Comparison of ENCODE assay signal across 8 mouse cellular contexts in the genomic region with DNA sequence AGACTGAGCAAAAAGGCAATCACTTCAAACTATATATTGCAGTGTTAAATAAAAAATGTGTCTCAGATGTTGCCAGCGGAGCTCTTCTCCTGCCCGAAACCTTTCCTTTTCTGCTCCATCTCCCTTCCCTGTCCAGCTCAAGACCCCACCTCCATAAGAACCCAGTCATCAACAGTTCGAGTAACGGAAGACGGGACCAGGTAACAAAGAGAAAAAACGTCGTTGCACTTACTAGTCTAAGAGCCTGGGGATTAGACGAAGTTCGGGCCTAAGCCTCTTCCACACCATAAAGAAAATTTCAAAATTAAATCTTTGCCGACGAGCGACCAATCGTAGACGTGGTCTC. TPM values are rescaled to one million over a fixed set of nuclear protein-coding genes. Genes with fewer than 3 reads are reported as not detected.
DNase-seq lines count a peak whose midpoint lies in the region; ATAC-seq and TF ChIP-seq lines count a peak whose summit lies in the region.

A gene (minus strand): TSS at position 300 of the 346 bp plus-strand sequence.

- no peak for TF ChIP-seq POLR2A in lung, adult 2 months (IDR thresholded peaks at IDR 0.05; ENCODE audit: borderline replicate concordance, extremely low read depth, low read depth, low read length)

- H3K27ac ChIP-seq in embryonic facial prominence, embryonic 15.5 days (replicated peaks), result peak within 1 kb of the TSS; percentile 97
- H3K27ac ChIP-seq in limb, embryonic 10.5 days, result peak within 1 kb of the TSS; percentile 100
- H3K27ac ChIP-seq in neural tube, embryonic 14.5 days (ENCODE audit: low read depth, low read length), result peak within 1 kb of the TSS; percentile 73

- H3K9me3 ChIP-seq in embryonic facial prominence, embryonic 15.5 days (replicated peaks), result no peaks in the 10 kb centered on the region
- H3K9me3 ChIP-seq in limb, embryonic 10.5 days (replicated peaks), result no peaks in the 10 kb centered on the region
- no peaks in the 10 kb centered on the region for H3K9me3 ChIP-seq in neural tube, embryonic 14.5 days (ENCODE audit: control insufficient read depth, low read length)

- peak within 1 kb of the TSS; percentile 66 for H3K4me2 ChIP-seq in embryonic facial prominence, embryonic 15.5 days (replicated peaks)
- H3K4me2 ChIP-seq in neural tube, embryonic 14.5 days (ENCODE audit: low read depth, low read length), result peak within 1 kb of the TSS; percentile 87

- H3K4me3 ChIP-seq in lung, adult 2 months (replicated peaks; ENCODE audit: extremely low read depth, low read depth, low read length), result peak within 1 kb of the TSS; percentile 88
- H3K4me3 ChIP-seq in embryonic facial prominence, embryonic 15.5 days (replicated peaks), result peak within 1 kb of the TSS; percentile 91
- H3K4me3 ChIP-seq in limb, embryonic 10.5 days, result peak within 1 kb of the TSS; percentile 98
- H3K4me3 ChIP-seq in neural tube, embryonic 14.5 days (ENCODE audit: low read depth, low read length), result peak within 1 kb of the TSS; percentile 76

- peaks cover 5% of the 10 kb centered on the region; the same call in 1 of the 2 replicates for H3K4me1 ChIP-seq in lung, adult 2 months (ENCODE audit: control insufficient read depth, insufficient read depth, low read length)
- H3K4me1 ChIP-seq in embryonic facial prominence, embryonic 15.5 days, result peaks cover 19% of the 10 kb centered on the region; the same call in 1 of the 2 replicates
- H3K4me1 ChIP-seq in limb, embryonic 10.5 days, result peaks cover 17% of the 10 kb centered on the region
- peaks cover 12% of the 10 kb centered on the region for H3K4me1 ChIP-seq in neural tube, embryonic 14.5 days (ENCODE audit: control insufficient read depth, insufficient read depth, low read length)

- ATAC-seq in embryonic facial prominence, embryonic 15.5 days (ENCODE audit: insufficient number of reproducible peaks, low FRiP score, low TSS enrichment, low read depth), result no peak
- no peak for ATAC-seq in neural tube, embryonic 14.5 days (ENCODE audit: low read depth)

- under 1% methylated on average over 14 of the region's 14 CpGs for WGBS in lung, adult 2 months
- under 1% methylated on average over 14 of the region's 14 CpGs for WGBS in embryonic facial prominence, embryonic 15.5 days
- WGBS in limb, embryonic 10.5 days, result under 1% methylated on average over 14 of the region's 14 CpGs
- WGBS in neural tube, embryonic 14.5 days, result under 1% methylated on average over 14 of the region's 14 CpGs

- H3K27me3 ChIP-seq in embryonic facial prominence, embryonic 15.5 days, result no peaks in the 10 kb centered on the region
- H3K27me3 ChIP-seq in limb, embryonic 10.5 days (ENCODE audit: low read depth, poor library complexity, severe bottlenecking), result no peaks in the 10 kb centered on the region
- H3K27me3 ChIP-seq in neural tube, embryonic 14.5 days (ENCODE audit: control insufficient read depth, insufficient read depth, low read length), result no peaks in the 10 kb centered on the region

- DNase-seq in lung, adult 2 months, result no peak
- no peak for DNase-seq in lung, postnatal 4 days
- DNase-seq in limb, embryonic 10.5 days (ENCODE audit: low spot score), result no peak
- DNase-seq in left cerebral cortex, adult 18-20 months (ENCODE audit: low spot score in 2 of 2), result no peak
- DNase-seq in urinary bladder, postnatal 14 days (ENCODE audit: low spot score), result no peak
- DNase-seq in adipocyte (ENCODE audit: low spot score), result no peak

- H3K9ac ChIP-seq in embryonic facial prominence, embryonic 15.5 days, result peak within 1 kb of the TSS; percentile 88
- peak within 1 kb of the TSS; percentile 78 for H3K9ac ChIP-seq in neural tube, embryonic 14.5 days (replicated peaks; ENCODE audit: low read depth, low read length)

- TF ChIP-seq CTCF in lung, adult 2 months (IDR thresholded peaks at IDR 0.05; ENCODE audit: insufficient read depth, low read length), result no peak

- H3K36me3 ChIP-seq in embryonic facial prominence, embryonic 15.5 days, result peaks cover 24% of the 10 kb centered on the region
- H3K36me3 ChIP-seq in limb, embryonic 10.5 days, result peaks cover 53% of the 10 kb centered on the region
- H3K36me3 ChIP-seq in neural tube, embryonic 14.5 days (ENCODE audit: control insufficient read depth, insufficient read depth, low read length), result peaks cover 9% of the 10 kb centered on the region; the same call in 1 of the 2 replicates

RNA-seq across cellular contexts. Expression of the gene that starts here (rescaled TPM):
- 0.19 and 0.54 TPM in 2 replicates for polyA plus RNA-seq in lung, adult 2 months (2012; rRNA removed)
- 7.5 and 8.8 TPM in 2 replicates for polyA plus RNA-seq in embryonic facial prominence, embryonic 15.5 days (2015; fragmentation: Nextera tagmentation; extraction: Ambion mirVana)
- polyA plus RNA-seq in limb, embryonic 10.5 days (2016; fragmentation: Nextera tagmentation; extraction: Ambion mirVana), result 14.7 and 15.7 TPM in 2 replicates
- polyA plus RNA-seq in neural tube, embryonic 14.5 days (2014; fragmentation: Nextera tagmentation; extraction: Ambion mirVana), result 2.4 and 2.5 TPM in 2 replicates
- under 1 TPM; 0.21 to 0.23 TPM for total RNA-seq in left cerebral cortex, adult 18-20 months (2021)
